Mouse (Mus musculus) E14TG2a.4 (cell line): ENCODE results near the gene Aff1.
A peak's percentile ranks its signal among the peaks of the same experiment; 100 is the strongest.

Experiments used
- H3K27me3 ChIP-seq: 2 replicates; pipeline ENCODE4 v1.6.1; 2014; ENCODE audit warnings: low read length, control low read depth; ENCODE audit not compliant: insufficient read depth
- H3K36me3 ChIP-seq: 2 replicates; pipeline ENCODE4 v1.6.1; 2014; ENCODE audit warnings: low read length, control low read depth; ENCODE audit not compliant: insufficient read depth
- H3K4me1 ChIP-seq: replicated peaks from 2 replicates; pipeline ENCODE4 v1.6.1; 2014; ENCODE audit warnings: low read depth, low read length, control low read depth
- H3K4me3 ChIP-seq: replicated peaks from 2 replicates; pipeline ENCODE4 v1.5.1; 2014; ENCODE audit warnings: mild to moderate bottlenecking, low read length
- H3K9me3 ChIP-seq: 2 replicates; pipeline ENCODE4 v1.6.1; 2014; ENCODE audit warnings: low read length, control low read depth
- CTCF ChIP-seq: conservative IDR thresholded peaks from 2 replicates; pipeline ENCODE4 v1.5.1; 2014; ENCODE audit warnings: low read length
- NANOG ChIP-seq: IDR thresholded peaks from 2 replicates; pipeline ENCODE4 v1.6.1; 2014; ENCODE audit warnings: borderline replicate concordance, low read length, mixed read lengths
- POU5F1 ChIP-seq: IDR thresholded peaks from 2 replicates; pipeline ENCODE4 v1.6.1; 2014; ENCODE audit warnings: low read length, borderline replicate concordance

The Aff1 gene

DNA sequence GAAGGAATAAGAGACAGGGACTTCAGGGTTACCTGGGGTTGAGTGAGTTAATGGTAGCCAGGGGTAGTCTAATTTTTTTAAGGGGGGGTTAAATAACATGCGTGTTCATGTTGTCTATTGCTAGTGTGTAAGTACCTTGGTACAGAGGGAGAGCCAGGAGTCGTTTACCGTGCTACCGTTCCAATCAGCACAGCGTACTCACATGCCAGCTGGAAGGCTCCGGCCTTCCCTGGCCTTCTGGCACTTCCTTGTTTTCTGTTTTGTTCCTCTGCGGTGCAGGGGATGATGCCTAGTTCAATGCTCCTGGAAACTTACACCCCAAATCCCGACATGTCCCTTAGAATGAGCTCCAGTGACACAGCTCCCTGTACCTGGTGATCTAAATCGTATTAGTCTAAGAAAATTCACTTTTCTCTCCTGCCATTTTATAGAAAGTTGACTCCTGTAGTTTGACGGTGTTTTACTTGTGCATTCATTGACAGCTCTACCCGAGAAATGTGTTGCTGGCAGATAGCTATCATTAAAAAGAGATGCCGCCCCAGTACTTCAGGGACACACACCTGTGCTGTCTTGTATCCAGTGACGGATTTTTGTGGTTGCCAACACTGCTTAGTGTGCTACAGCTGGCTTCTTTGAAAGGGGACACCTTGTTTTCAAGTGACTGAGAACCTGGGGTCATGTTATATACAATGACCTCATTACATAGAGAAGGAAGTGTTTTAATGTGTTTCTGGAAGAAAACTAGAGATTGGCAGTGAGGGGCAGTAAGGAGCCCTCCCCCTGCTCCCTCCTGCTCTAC lies 129.5 kb downstream of the Aff1 start:
- peaks cover 64% of the 10 kb centered on the region for H3K4me1 ChIP-seq
- no peaks in the 10 kb centered on the region for H3K9me3 ChIP-seq
- H3K27me3 ChIP-seq, result no peaks in the 10 kb centered on the region
- H3K36me3 ChIP-seq, result peaks cover 83% of the 10 kb centered on the region
- H3K4me3 ChIP-seq, result no peak overlapping the region
- TF ChIP-seq CTCF (no peak), NANOG (no peak), POU5F1 (no peak)

DNA sequence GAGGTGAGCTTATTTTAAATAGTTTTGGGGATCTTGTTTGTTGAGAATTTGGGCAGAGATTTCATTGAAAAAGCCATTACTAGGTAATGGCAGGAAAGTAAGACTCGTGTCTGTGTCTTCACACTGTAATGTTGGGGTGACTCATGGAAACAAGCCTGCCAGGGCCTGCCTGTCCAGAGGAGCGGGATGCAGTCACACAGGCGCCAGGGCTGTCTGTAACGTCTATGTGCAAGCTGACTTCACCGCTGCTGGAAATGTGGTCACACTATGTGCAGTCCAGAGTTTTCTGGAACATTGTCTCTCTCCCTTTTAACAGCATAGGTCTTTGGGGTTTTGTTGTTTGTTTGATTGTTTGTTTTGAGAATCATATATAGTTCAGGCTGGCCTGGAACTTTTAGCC lies 130.8 kb downstream of the Aff1 start:
- H3K4me3 ChIP-seq, result no peak overlapping the region
- no peaks in the 10 kb centered on the region for H3K9me3 ChIP-seq
- TF ChIP-seq POU5F1, result no peak
- no peak for TF ChIP-seq NANOG
- TF ChIP-seq CTCF, result no peak
- H3K4me1 ChIP-seq, result peaks cover 62% of the 10 kb centered on the region
- H3K36me3 ChIP-seq, result peaks cover 89% of the 10 kb centered on the region
- H3K27me3 ChIP-seq, result no peaks in the 10 kb centered on the region

DNA sequence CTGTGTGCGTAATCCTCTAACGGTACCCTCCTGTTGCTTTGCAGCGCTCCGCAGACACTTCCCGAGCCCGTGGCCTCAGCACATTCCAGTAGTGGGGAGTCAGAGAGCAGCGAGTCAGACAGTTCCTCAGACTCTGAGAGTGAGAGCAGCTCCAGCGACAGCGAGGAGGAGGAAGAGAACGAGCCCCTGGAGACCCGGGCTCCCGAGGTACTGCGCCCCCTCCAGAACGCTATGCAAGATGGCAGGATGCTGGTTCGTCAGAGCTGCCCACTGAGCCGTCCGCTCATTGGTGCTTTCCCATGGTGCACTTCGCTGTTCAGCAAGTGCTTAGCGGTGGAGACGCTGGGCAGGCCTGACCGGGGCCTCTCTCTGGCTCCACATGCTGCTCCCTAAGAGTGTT lies 136.1 kb downstream of the Aff1 start:
- no peak for TF ChIP-seq CTCF
- no peak for TF ChIP-seq NANOG
- no peak for TF ChIP-seq POU5F1
- Histone ChIP-seq H3K4me3 (peak overlapping the region; percentile 37), H3K27me3 (no peaks in the 10 kb centered on the region), H3K9me3 (no peaks in the 10 kb centered on the region), H3K4me1 (peaks cover 39% of the 10 kb centered on the region), H3K36me3 (peaks cover 92% of the 10 kb centered on the region)

DNA sequence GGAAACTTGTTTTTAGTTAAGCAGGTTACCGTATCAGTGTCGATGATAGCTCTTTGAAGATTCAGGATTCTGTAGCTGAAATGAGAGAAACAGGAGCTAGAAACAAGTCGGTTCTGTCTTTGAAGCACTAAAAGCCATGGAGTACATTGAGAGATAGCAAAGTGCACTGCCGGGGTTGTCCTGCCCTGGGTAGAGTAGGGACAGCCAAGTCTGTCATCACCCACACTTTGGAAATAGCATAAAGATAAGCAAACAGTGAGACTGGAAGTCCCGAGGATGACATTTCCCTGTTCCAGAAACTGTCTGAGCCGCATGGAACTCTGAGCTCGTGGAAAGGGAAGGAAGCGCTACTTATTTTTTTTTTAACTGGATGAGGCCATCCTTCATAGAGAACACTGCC lies 136.6 kb downstream of the Aff1 start:
- Histone ChIP-seq H3K4me3 (no peak overlapping the region), H3K36me3 (peaks cover 92% of the 10 kb centered on the region), H3K27me3 (no peaks in the 10 kb centered on the region), H3K4me1 (peaks cover 38% of the 10 kb centered on the region), H3K9me3 (no peaks in the 10 kb centered on the region)
- TF ChIP-seq CTCF (no peak), NANOG (no peak), POU5F1 (no peak)

DNA sequence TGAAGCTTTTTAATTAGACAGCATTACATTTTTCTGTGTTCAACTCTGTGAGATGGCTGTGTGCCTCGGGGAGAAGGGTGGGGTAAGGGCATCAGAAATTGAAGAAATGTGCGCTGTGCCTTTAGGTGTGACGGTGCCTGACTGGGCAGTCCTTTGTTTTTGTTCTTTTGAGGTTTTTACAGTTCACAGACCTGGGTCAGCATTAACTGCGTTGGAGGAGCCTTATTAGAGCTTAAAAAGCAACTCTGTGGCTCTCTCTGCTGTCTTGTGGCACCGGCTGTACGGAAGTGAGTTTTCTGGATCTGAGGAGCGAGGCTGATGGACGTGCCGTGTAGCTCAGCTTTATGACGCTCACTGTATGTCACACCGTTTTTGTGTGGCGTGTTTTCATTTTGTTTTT lies 137.0 kb downstream of the Aff1 start:
- H3K4me3 ChIP-seq, result no peak overlapping the region
- H3K9me3 ChIP-seq, result no peaks in the 10 kb centered on the region
- peaks cover 42% of the 10 kb centered on the region for H3K4me1 ChIP-seq
- peaks cover 93% of the 10 kb centered on the region for H3K36me3 ChIP-seq
- TF ChIP-seq NANOG (no peak), CTCF (no peak), POU5F1 (no peak)
- H3K27me3 ChIP-seq, result no peaks in the 10 kb centered on the region

DNA sequence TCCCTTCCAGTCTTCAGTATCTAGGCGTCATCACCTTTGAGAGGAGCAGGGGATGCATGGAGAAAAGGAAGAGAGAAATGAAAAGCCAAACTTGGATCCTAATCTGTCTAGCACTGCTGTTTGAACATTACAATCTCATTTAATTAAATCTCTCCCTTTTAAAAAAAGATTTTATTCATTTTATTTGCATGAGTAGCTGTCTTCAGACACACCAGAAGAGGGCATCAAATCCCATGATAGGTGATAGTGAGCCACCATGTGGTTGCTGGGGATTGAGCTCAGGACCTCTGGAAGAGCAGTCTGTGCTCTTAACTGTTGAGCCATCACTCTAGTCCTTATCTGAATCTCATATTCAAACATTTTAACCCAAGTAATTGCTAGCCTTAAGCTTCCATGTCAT lies 138.7 kb downstream of the Aff1 start:
- Histone ChIP-seq H3K36me3 (peaks cover 99% of the 10 kb centered on the region), H3K4me1 (peaks cover 50% of the 10 kb centered on the region), H3K27me3 (no peaks in the 10 kb centered on the region), H3K4me3 (no peak overlapping the region), H3K9me3 (no peaks in the 10 kb centered on the region)
- TF ChIP-seq NANOG (no peak), POU5F1 (no peak), CTCF (no peak)

DNA sequence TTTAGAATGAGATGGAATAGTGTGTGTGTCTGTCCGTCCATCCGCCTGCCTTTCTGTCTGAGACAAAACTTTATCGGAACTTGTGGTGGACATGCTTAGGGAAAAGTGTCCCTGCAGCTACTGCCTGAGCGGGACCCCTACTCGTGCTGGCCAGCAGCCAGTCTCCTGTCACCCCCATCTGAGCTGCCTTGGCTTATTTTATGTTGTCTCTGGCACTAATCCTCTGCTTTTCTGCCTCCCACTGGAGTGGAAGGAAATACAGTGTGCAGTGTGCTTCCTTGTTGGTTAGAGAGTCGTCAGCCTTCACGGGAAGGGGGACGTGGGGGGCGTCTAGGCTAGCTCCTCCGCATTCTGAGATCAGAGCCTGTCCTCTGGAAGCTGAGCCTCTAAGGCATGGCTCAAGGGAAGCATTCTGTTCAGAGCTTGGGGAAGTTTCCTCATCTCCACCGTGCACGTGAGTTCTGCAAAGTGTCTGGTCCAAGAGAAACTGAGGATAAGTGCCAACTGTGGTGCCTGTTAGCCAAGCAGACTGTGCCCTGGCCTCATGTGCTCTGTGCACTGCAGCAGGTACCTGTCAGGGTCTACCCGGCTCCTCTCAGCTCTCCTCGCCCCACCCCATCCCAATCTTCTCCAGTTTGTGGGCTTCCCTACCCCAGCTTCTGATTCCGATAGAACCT lies 143.4 kb downstream of the Aff1 start:
- Histone ChIP-seq H3K36me3 (peaks cover 97% of the 10 kb centered on the region), H3K9me3 (no peaks in the 10 kb centered on the region), H3K4me3 (no peak overlapping the region), H3K4me1 (peaks cover 68% of the 10 kb centered on the region), H3K27me3 (no peaks in the 10 kb centered on the region)
- TF ChIP-seq NANOG (no peak), POU5F1 (no peak), CTCF (no peak)

DNA sequence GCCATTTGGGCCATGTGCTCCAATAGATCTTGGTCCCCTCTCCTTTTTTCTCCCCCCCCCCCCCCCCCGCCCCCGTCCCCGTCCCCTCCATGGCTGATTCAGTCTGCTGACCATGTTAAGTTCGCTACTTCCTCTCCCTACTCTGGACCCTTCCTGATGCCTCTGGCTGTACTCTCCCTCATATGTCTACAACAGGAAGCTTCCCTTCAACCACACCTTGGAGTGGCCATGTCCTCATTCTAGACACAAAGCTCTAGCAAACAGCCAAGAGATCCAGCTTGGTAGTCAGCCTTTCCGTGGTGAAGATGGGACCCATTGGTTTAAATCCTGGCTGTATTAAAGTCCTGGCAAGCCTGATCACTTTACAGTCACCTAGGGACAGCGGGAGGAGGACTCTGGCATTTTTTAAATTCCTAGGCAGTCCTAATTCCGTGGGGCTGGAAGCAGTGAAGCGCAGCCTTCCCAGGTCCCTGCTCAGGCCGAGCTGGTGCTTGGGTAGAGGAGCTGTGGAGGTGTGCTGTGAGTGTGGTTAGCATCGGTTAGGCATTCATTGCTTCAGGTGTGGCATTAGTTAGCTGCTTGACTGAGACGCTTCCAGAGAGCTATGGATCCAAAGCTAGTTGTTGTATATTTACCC lies 144.1 kb downstream of the Aff1 start:
- H3K36me3 ChIP-seq, result peaks cover 97% of the 10 kb centered on the region
- H3K4me1 ChIP-seq, result peaks cover 68% of the 10 kb centered on the region
- no peak for TF ChIP-seq NANOG
- no peak for TF ChIP-seq CTCF
- TF ChIP-seq POU5F1, result no peak
- no peaks in the 10 kb centered on the region for H3K27me3 ChIP-seq
- H3K9me3 ChIP-seq, result no peaks in the 10 kb centered on the region
- H3K4me3 ChIP-seq, result no peak overlapping the region
